Mouse (Mus musculus) olfactory bulb, adult 2 months (tissue): Measurements from ENCODE around the gene Trip12. TPM values are rescaled to one million over a fixed set of nuclear protein-coding genes. Genes with fewer than 3 reads are reported as not detected.
A peak's percentile ranks its signal among the peaks of the same experiment; 100 is the strongest.

Experiments
- H3K27ac ChIP-seq: fragments of 200-500 bp; 2 replicates; pipeline ENCODE4 v1.5.1; 2012; ENCODE audit warnings: low read depth, low read length; ENCODE audit not compliant: insufficient read depth
- H3K4me1 ChIP-seq: fragments of 200-500 bp; 2 replicates; pipeline ENCODE4 v1.6.1; 2012; ENCODE audit warnings: low read length; ENCODE audit not compliant: control insufficient read depth, insufficient read depth
- H3K4me3 ChIP-seq: fragments of 200-500 bp; 2 replicates; pipeline ENCODE4 v1.5.1; 2012; ENCODE audit warnings: mild to moderate bottlenecking, low read depth, low read length, moderate library complexity; ENCODE audit not compliant: insufficient read depth
- CTCF ChIP-seq: fragments of 200-500 bp; IDR thresholded peaks from 2 replicates; pipeline ENCODE4 v1.5.1; 2012; ENCODE audit warnings: low read depth, mild to moderate bottlenecking, low read length, moderate library complexity; ENCODE audit not compliant: insufficient read depth
- POLR2A ChIP-seq: fragments of 200-500 bp; IDR thresholded peaks from 2 replicates; pipeline ENCODE4 v1.6.1; 2012; ENCODE audit warnings: mild to moderate bottlenecking, low read depth, low read length, moderate library complexity; ENCODE audit not compliant: insufficient read depth
- WGBS: fragments of 180-500 bp; shearing (Covaris S2); methylation state at CpG from one replicate; pipeline ENCODE4 v1.1.7; 2018; 5-methylcytosine and 5-hydroxymethylcytosine counted together
- polyA plus RNA-seq: library from polyadenylated mRNA; stranded (reverse); fragments of >200 nt; gene quantifications from 2 replicates; pipeline ENCODE4 v1.2.4, GENCODE M21; 2012; ENCODE audit warnings: low replicate concordance; ENCODE audit not compliant: missing spikeins, insufficient read depth, insufficient read length

Trip12 gene
- polyA plus RNA-seq, 1 experiment, result 151 TPM

GRCm38 (mm10) chr1:84850471-84850870, 10.2 kb upstream of the Trip12 start:
- 87% methylated on average over 7 of the region's 7 CpGs for WGBS
- no peaks in the 10 kb centered on the region for H3K4me1 ChIP-seq
- H3K4me3 ChIP-seq, result no peak overlapping the region
- TF ChIP-seq POLR2A, result no peak
- no peak for TF ChIP-seq CTCF
- H3K27ac ChIP-seq, result no peak overlapping the region

GRCm38 (mm10) chr1:84849804-84850203, 9.5 kb upstream of the Trip12 start:
- no peak for TF ChIP-seq POLR2A
- TF ChIP-seq CTCF, result no peak
- H3K4me1 ChIP-seq, result no peaks in the 10 kb centered on the region
- no peak overlapping the region for H3K27ac ChIP-seq
- no peak overlapping the region for H3K4me3 ChIP-seq
- 94% methylated on average over 7 of the region's 7 CpGs for WGBS

GRCm38 (mm10) chr1:84848801-84849455, 8.6 kb upstream of the Trip12 start:
- TF ChIP-seq CTCF, result no peak
- no peak for TF ChIP-seq POLR2A
- Histone ChIP-seq H3K4me3 (no peak overlapping the region), H3K4me1 (no peaks in the 10 kb centered on the region), H3K27ac (no peak overlapping the region)
- WGBS, result 96% methylated on average over 6 of the region's 6 CpGs

GRCm38 (mm10) chr1:84848335-84848734, 8.0 kb upstream of the Trip12 start:
- no peak overlapping the region for H3K27ac ChIP-seq
- TF ChIP-seq POLR2A (no peak), CTCF (no peak)
- no peaks in the 10 kb centered on the region for H3K4me1 ChIP-seq
- 93% methylated on average over 3 of the region's 3 CpGs for WGBS
- H3K4me3 ChIP-seq, result no peak overlapping the region

GRCm38 (mm10) chr1:84847698-84848097, 7.4 kb upstream of the Trip12 start:
- no peaks in the 10 kb centered on the region for H3K4me1 ChIP-seq
- H3K4me3 ChIP-seq, result no peak overlapping the region
- WGBS, result 91% methylated on average over 7 of the region's 7 CpGs
- no peak overlapping the region for H3K27ac ChIP-seq
- TF ChIP-seq CTCF, result no peak
- no peak for TF ChIP-seq POLR2A

- WGBS, result 93% methylated on average over 2 of the region's 2 CpGs
- H3K4me1 ChIP-seq, result peaks cover 3% of the 10 kb centered on the region; the same call in 1 of the 2 replicates
- TF ChIP-seq POLR2A (no peak), CTCF (no peak)
- no peak overlapping the region for H3K4me3 ChIP-seq
- no peak overlapping the region for H3K27ac ChIP-seq
Measured at GRCm38 (mm10) chr1:84843366-84843765, 3.0 kb upstream of the Trip12 start.

GRCm38 (mm10) chr1:84841061-84841460, 745 bp upstream of the Trip12 start:
- H3K4me1 ChIP-seq, result peaks cover 3% of the 10 kb centered on the region; the same call in 1 of the 2 replicates
- no peak overlapping the region for H3K4me3 ChIP-seq
- H3K27ac ChIP-seq, result no peak overlapping the region
- 59% methylated on average over 3 of the region's 3 CpGs for WGBS
- TF ChIP-seq POLR2A (no peak), CTCF (no peak)

- under 1% methylated on average over 54 of the region's 54 CpGs for WGBS
- peak within 1 kb of the TSS; percentile 99 for H3K27ac ChIP-seq
- H3K4me3 ChIP-seq, result peak within 1 kb of the TSS; percentile 100
- H3K4me1 ChIP-seq, result peaks cover 3% of the 10 kb centered on the region; the same call in 1 of the 2 replicates
- TF ChIP-seq CTCF, result no peak
- peak; percentile 26; the same call in 1 of the 2 replicates for TF ChIP-seq POLR2A
Measured at GRCm38 (mm10) chr1:84839309-84840017, 853 bp downstream of the Trip12 start, which contains the start of gene Fbxo36. Gene Fbxo36 (plus strand): TSS chr1:84839841.

GRCm38 (mm10) chr1:84838621-84839151, 1.6 kb downstream of the Trip12 start:
- WGBS, result under 1% methylated on average over 44 of the region's 44 CpGs
- H3K27ac ChIP-seq, result peak overlapping the region; percentile 77; the same call in 1 of the 2 replicates
- no peak for TF ChIP-seq POLR2A
- TF ChIP-seq CTCF, result no peak
- peak overlapping the region; percentile 100 for H3K4me3 ChIP-seq
- peaks cover 3% of the 10 kb centered on the region; the same call in 1 of the 2 replicates for H3K4me1 ChIP-seq
